Mouse (Mus musculus): Measurements from ENCODE around the gene Esyt1.

GRCm38 (mm10) chr10:128488776-128489175 is 36.9 kb downstream of the Esyt1 start:
- no peak for TF ChIP-seq EP300 (IDR thresholded peaks at IDR 0.05; ENCODE audit: low read depth)
- no peak for TF ChIP-seq CTCF (IDR thresholded peaks at IDR 0.05; ENCODE audit: low read depth)

Measured in liver, embryonic 14.5 days (tissue).